Comparison of ENCODE assay signal across 15 mouse cellular contexts in the genomic region with DNA sequence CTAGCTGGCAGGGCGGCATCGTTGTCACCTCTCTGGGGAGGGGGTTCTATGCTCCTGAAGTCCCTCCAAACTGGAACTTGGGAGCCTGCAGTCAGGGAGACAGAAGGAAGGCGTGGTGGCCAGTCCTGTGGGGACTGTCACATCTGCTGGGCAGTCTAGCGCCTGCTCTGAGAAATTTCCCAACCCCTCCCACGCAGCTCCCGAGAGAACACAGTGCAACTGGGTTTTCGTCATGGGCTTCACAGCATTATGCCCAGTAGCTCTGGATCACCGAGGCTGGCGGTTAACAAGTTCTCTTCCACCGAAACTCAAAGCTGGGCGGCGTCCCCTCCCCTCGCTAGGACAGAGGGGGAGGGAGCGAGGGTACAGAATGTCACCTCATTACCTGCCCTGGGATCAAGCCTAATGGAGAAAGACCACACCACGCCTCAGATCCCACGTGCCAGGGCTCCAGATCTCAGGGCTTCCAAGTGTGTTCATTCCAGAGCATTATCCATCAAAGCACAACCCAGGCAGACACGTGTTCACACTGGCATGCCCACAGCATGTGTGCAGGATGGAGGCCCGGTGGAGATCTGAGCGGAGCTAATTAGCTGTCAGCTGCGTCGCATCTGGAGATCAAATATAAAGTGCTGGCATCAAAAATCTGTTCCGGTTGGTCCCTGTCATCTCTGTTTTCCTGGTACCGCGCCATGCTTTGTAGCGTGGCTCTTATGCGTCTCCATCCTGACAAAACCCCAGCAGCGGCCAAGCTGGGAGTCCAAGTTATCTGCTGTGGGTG. TPM values are rescaled to one million over a fixed set of nuclear protein-coding genes. Genes with fewer than 3 reads are reported as not detected.
DNase-seq lines count a peak whose midpoint lies in the region; ATAC-seq and TF ChIP-seq lines count a peak whose summit lies in the region.
"Had no signal": no experiment of that assay in that cellular context is flagged by ENCODE, and none has a peak within 500 bp of the region (broad histone marks: within the 10 kb centered on the region; RNA-seq: fewer than 3 reads in every experiment).

No protein-coding gene starts in this region.

- H3K27me3 ChIP-seq in forebrain, embryonic 15.5 days: peaks cover 6% of the 10 kb centered on the region; the same call in 1 of the 2 replicates
- H3K27me3 ChIP-seq in forebrain, embryonic 10.5 days (ENCODE audit: poor library complexity, severe bottlenecking): peaks cover 30% of the 10 kb centered on the region
- H3K27me3 ChIP-seq in lung, postnatal 0 days (replicated peaks; ENCODE audit: insufficient read depth, low read length): no peaks in the 10 kb centered on the region
- H3K27me3 ChIP-seq in hindbrain, postnatal 0 days (ENCODE audit: insufficient read depth, low read length): 0 out of 2 replicates have a peak, but pooled peaks cover 4% of the 10 kb centered on the region
- H3K27me3 ChIP-seq in intestine, postnatal 0 days (replicated peaks; ENCODE audit: control insufficient read depth, insufficient read depth, low read length): peaks cover 24% of the 10 kb centered on the region
- H3K27me3 ChIP-seq in intestine, embryonic 16.5 days (replicated peaks; ENCODE audit: control insufficient read depth, insufficient read depth, low read length): peaks cover 17% of the 10 kb centered on the region; the same call in 1 of the 2 replicates

- TF ChIP-seq EP300 in lung, postnatal 0 days (IDR thresholded peaks at IDR 0.05): no peak; the same call in 1 of the 2 replicates

- no peak overlapping the region for H3K27ac ChIP-seq in forebrain, embryonic 15.5 days (replicated peaks)
- H3K27ac ChIP-seq in forebrain, embryonic 10.5 days: no peak overlapping the region
- H3K27ac ChIP-seq in lung, postnatal 0 days (ENCODE audit: low read length): no peak overlapping the region
- no peak overlapping the region for H3K27ac ChIP-seq in hindbrain, postnatal 0 days
- no peak overlapping the region for H3K27ac ChIP-seq in intestine, postnatal 0 days (ENCODE audit: low read depth, low read length)
- no peak overlapping the region for H3K27ac ChIP-seq in intestine, embryonic 16.5 days (ENCODE audit: low read length)
- H3K27ac ChIP-seq: heart, embryonic 15.5 days; neural tube, embryonic 15.5 days had no signal

- no peak for TF ChIP-seq POLR2A in lung, adult 2 months (IDR thresholded peaks at IDR 0.05; ENCODE audit: borderline replicate concordance, extremely low read depth, low read depth, low read length)

- ATAC-seq in forebrain, embryonic 15.5 days (replicated peaks): peak; percentile 70
- ATAC-seq in lung, postnatal 0 days: peak; percentile 80
- ATAC-seq in hindbrain, postnatal 0 days: peak; percentile 58; the same call in 1 of the 2 replicates
- ATAC-seq in intestine, postnatal 0 days: no peak
- ATAC-seq in intestine, embryonic 16.5 days: no peak

- TF ChIP-seq CTCF in lung, postnatal 0 days (IDR thresholded peaks at IDR 0.05): no peak
- TF ChIP-seq CTCF in lung, adult 2 months (IDR thresholded peaks at IDR 0.05; ENCODE audit: insufficient read depth, low read length): no peak
- no peak for TF ChIP-seq CTCF in hindbrain, postnatal 0 days (IDR thresholded peaks at IDR 0.05; ENCODE audit: low read depth)
- TF ChIP-seq CTCF in intestine, postnatal 0 days (IDR thresholded peaks at IDR 0.05; ENCODE audit: low read depth): no peak

- WGBS in forebrain, embryonic 15.5 days: 41% methylated on average over 27 of the region's 27 CpGs
- WGBS in forebrain, embryonic 10.5 days: 62% methylated on average over 27 of the region's 27 CpGs
- WGBS in lung, postnatal 0 days: 33% methylated on average over 27 of the region's 27 CpGs
- 41% methylated on average over 27 of the region's 27 CpGs for WGBS in lung, adult 2 months
- 32% methylated on average over 27 of the region's 27 CpGs for WGBS in hindbrain, postnatal 0 days
- WGBS in intestine, postnatal 0 days: 44% methylated on average over 27 of the region's 27 CpGs
- WGBS in intestine, embryonic 16.5 days: 45% methylated on average over 27 of the region's 27 CpGs

- no peaks in the 10 kb centered on the region for H3K36me3 ChIP-seq in forebrain, embryonic 15.5 days
- H3K36me3 ChIP-seq in forebrain, embryonic 10.5 days (replicated peaks): no peaks in the 10 kb centered on the region
- H3K36me3 ChIP-seq in lung, postnatal 0 days (ENCODE audit: insufficient read depth, low read length): no peaks in the 10 kb centered on the region
- no peaks in the 10 kb centered on the region for H3K36me3 ChIP-seq in hindbrain, postnatal 0 days (ENCODE audit: insufficient read depth, low read length)
- H3K36me3 ChIP-seq in intestine, postnatal 0 days (ENCODE audit: control insufficient read depth, insufficient read depth): no peaks in the 10 kb centered on the region
- no peaks in the 10 kb centered on the region for H3K36me3 ChIP-seq in intestine, embryonic 16.5 days (ENCODE audit: control insufficient read depth, insufficient read depth, low read length)
- H3K36me3 ChIP-seq: heart, embryonic 15.5 days; neural tube, embryonic 15.5 days had no signal

- H3K9me3 ChIP-seq in forebrain, embryonic 15.5 days: no peaks in the 10 kb centered on the region
- H3K9me3 ChIP-seq in forebrain, embryonic 10.5 days: no peaks in the 10 kb centered on the region
- no peaks in the 10 kb centered on the region for H3K9me3 ChIP-seq in lung, postnatal 0 days (ENCODE audit: low read length)
- no peaks in the 10 kb centered on the region for H3K9me3 ChIP-seq in hindbrain, postnatal 0 days (ENCODE audit: low read length)
- H3K9me3 ChIP-seq in intestine, postnatal 0 days (ENCODE audit: control insufficient read depth): no peaks in the 10 kb centered on the region
- no peaks in the 10 kb centered on the region for H3K9me3 ChIP-seq in intestine, embryonic 16.5 days (ENCODE audit: control insufficient read depth, low read length)
- H3K9me3 ChIP-seq: heart, embryonic 15.5 days; neural tube, embryonic 15.5 days had no signal

- no peak overlapping the region for H3K4me2 ChIP-seq in forebrain, embryonic 15.5 days (replicated peaks)
- H3K4me2 ChIP-seq in lung, postnatal 0 days (replicated peaks; ENCODE audit: low read depth, low read length): no peak overlapping the region
- no peak overlapping the region for H3K4me2 ChIP-seq in hindbrain, postnatal 0 days (ENCODE audit: low read depth, low read length)
- H3K4me2 ChIP-seq in intestine, postnatal 0 days (replicated peaks; ENCODE audit: low read depth): no peak overlapping the region
- no peak overlapping the region for H3K4me2 ChIP-seq in intestine, embryonic 16.5 days (ENCODE audit: low read depth, low read length)
- H3K4me2 ChIP-seq: heart, embryonic 15.5 days; neural tube, embryonic 15.5 days had no signal

- peaks cover 16% of the 10 kb centered on the region for H3K4me1 ChIP-seq in forebrain, embryonic 15.5 days
- peaks cover 11% of the 10 kb centered on the region for H3K4me1 ChIP-seq in forebrain, embryonic 10.5 days
- no peaks in the 10 kb centered on the region for H3K4me1 ChIP-seq in lung, postnatal 0 days (ENCODE audit: insufficient read depth, low read depth, low read length)
- H3K4me1 ChIP-seq in lung, adult 2 months (ENCODE audit: control insufficient read depth, insufficient read depth, low read length): peaks cover 3% of the 10 kb centered on the region
- no peaks in the 10 kb centered on the region for H3K4me1 ChIP-seq in hindbrain, postnatal 0 days (ENCODE audit: insufficient read depth, low read length)
- H3K4me1 ChIP-seq in intestine, postnatal 0 days (replicated peaks; ENCODE audit: control insufficient read depth, insufficient read depth, low read length): no peaks in the 10 kb centered on the region
- peaks cover 4% of the 10 kb centered on the region; the same call in 1 of the 2 replicates for H3K4me1 ChIP-seq in intestine, embryonic 16.5 days (ENCODE audit: control insufficient read depth, insufficient read depth, low read length)

- DNase-seq in forebrain, embryonic 10.5 days (ENCODE audit: extremely low spot score, low spot score): no peak
- peak; percentile 51 for DNase-seq in lung, postnatal 0 days (ENCODE audit: low spot score)
- DNase-seq in lung, adult 2 months: no peak
- peak; percentile 64 for DNase-seq in hindbrain, postnatal 0 days (ENCODE audit: low spot score)
- DNase-seq in right cerebral cortex, adult 2 months (ENCODE audit: low spot score in 2 of 2): peak; percentile 63 to 65
- DNase-seq: adrenal gland, adult 2 months; embryo, embryonic 11 days; kidney, adult 11 months; spleen, adult 18-20 months; thymus, adult 2 months had no signal

- H3K4me3 ChIP-seq in forebrain, embryonic 15.5 days: no peak overlapping the region
- no peak overlapping the region for H3K4me3 ChIP-seq in forebrain, embryonic 10.5 days
- no peak overlapping the region for H3K4me3 ChIP-seq in lung, postnatal 0 days (ENCODE audit: low read depth, low read length)
- H3K4me3 ChIP-seq in lung, adult 2 months (replicated peaks; ENCODE audit: extremely low read depth, low read depth, low read length): no peak overlapping the region
- H3K4me3 ChIP-seq in hindbrain, postnatal 0 days (ENCODE audit: low read length): no peak overlapping the region
- no peak overlapping the region for H3K4me3 ChIP-seq in intestine, postnatal 0 days (ENCODE audit: low read depth, low read length)
- H3K4me3 ChIP-seq in intestine, embryonic 16.5 days (ENCODE audit: low read length): no peak overlapping the region
- H3K4me3 ChIP-seq: heart, embryonic 15.5 days; neural tube, embryonic 15.5 days had no signal

- no peak overlapping the region for H3K9ac ChIP-seq in forebrain, embryonic 15.5 days (replicated peaks)
- H3K9ac ChIP-seq in lung, postnatal 0 days (replicated peaks; ENCODE audit: low read depth): no peak overlapping the region
- H3K9ac ChIP-seq in hindbrain, postnatal 0 days (replicated peaks; ENCODE audit: low read length): no peak overlapping the region
- no peak overlapping the region for H3K9ac ChIP-seq in intestine, postnatal 0 days (ENCODE audit: low read depth, low read length)
- H3K9ac ChIP-seq in intestine, embryonic 16.5 days (ENCODE audit: low read depth, low read length): no peak overlapping the region
- H3K9ac ChIP-seq: heart, embryonic 15.5 days; neural tube, embryonic 15.5 days had no signal

RNA-seq across cellular contexts. Expression of gene Syf2, which starts 13.2 kb away (rescaled TPM):
- 75.1 and 77.3 TPM in 2 replicates for polyA plus RNA-seq in forebrain, embryonic 15.5 days (2015; fragmentation: Nextera tagmentation; extraction: Ambion mirVana)
- polyA plus RNA-seq in forebrain, embryonic 10.5 days (2016; fragmentation: Nextera tagmentation; extraction: Ambion mirVana): 64.4 and 65.9 TPM in 2 replicates
- 118 and 132 TPM in 2 replicates for polyA plus RNA-seq in lung, postnatal 0 days (2015; fragmentation: Nextera tagmentation; extraction: Ambion mirVana)
- polyA plus RNA-seq in lung, adult 2 months (2012; rRNA removed): 25.7 and 43.4 TPM in 2 replicates
- total RNA-seq in hindbrain, postnatal 0 days (2014; rRNA removed): 19.2 and 35.0 TPM in 2 replicates
- 70.7 and 80.4 TPM in 2 replicates for polyA plus RNA-seq in hindbrain, postnatal 0 days (2015; fragmentation: Nextera tagmentation; extraction: Ambion mirVana)
- polyA plus RNA-seq in intestine, postnatal 0 days (2015; fragmentation: Nextera tagmentation; extraction: Ambion mirVana): 76.2 and 88.6 TPM in 2 replicates
- 62.6 and 65.0 TPM in 2 replicates for polyA plus RNA-seq in intestine, embryonic 16.5 days (2015; fragmentation: Nextera tagmentation; extraction: Ambion mirVana)

RNA-seq across cellular contexts. Expression of gene Rsrp1, which starts 20.6 kb away (rescaled TPM):
- 555 and 574 TPM in 2 replicates for polyA plus RNA-seq in forebrain, embryonic 15.5 days (2015; fragmentation: Nextera tagmentation; extraction: Ambion mirVana)
- polyA plus RNA-seq in forebrain, embryonic 10.5 days (2016; fragmentation: Nextera tagmentation; extraction: Ambion mirVana): 278 and 295 TPM in 2 replicates
- 542 and 611 TPM in 2 replicates for polyA plus RNA-seq in lung, postnatal 0 days (2015; fragmentation: Nextera tagmentation; extraction: Ambion mirVana)
- 533 and 883 TPM in 2 replicates for polyA plus RNA-seq in lung, adult 2 months (2012; rRNA removed)
- 70.0 and 112 TPM in 2 replicates for total RNA-seq in hindbrain, postnatal 0 days (2014; rRNA removed)
- 256 and 295 TPM in 2 replicates for polyA plus RNA-seq in hindbrain, postnatal 0 days (2015; fragmentation: Nextera tagmentation; extraction: Ambion mirVana)
- 252 and 263 TPM in 2 replicates for polyA plus RNA-seq in intestine, postnatal 0 days (2015; fragmentation: Nextera tagmentation; extraction: Ambion mirVana)
- polyA plus RNA-seq in intestine, embryonic 16.5 days (2015; fragmentation: Nextera tagmentation; extraction: Ambion mirVana): 462 and 467 TPM in 2 replicates

RNA-seq across cellular contexts. Expression of gene Tmem50a, which starts 29.1 kb away (rescaled TPM):
- polyA plus RNA-seq in forebrain, embryonic 15.5 days (2015; fragmentation: Nextera tagmentation; extraction: Ambion mirVana): 193 and 194 TPM in 2 replicates
- 107 and 112 TPM in 2 replicates for polyA plus RNA-seq in forebrain, embryonic 10.5 days (2016; fragmentation: Nextera tagmentation; extraction: Ambion mirVana)
- polyA plus RNA-seq in lung, postnatal 0 days (2015; fragmentation: Nextera tagmentation; extraction: Ambion mirVana): 271 and 296 TPM in 2 replicates
- polyA plus RNA-seq in lung, adult 2 months (2012; rRNA removed): 125 and 169 TPM in 2 replicates
- total RNA-seq in hindbrain, postnatal 0 days (2014; rRNA removed): 149 and 166 TPM in 2 replicates
- polyA plus RNA-seq in hindbrain, postnatal 0 days (2015; fragmentation: Nextera tagmentation; extraction: Ambion mirVana): 231 and 239 TPM in 2 replicates
- polyA plus RNA-seq in intestine, postnatal 0 days (2015; fragmentation: Nextera tagmentation; extraction: Ambion mirVana): 129 and 136 TPM in 2 replicates
- polyA plus RNA-seq in intestine, embryonic 16.5 days (2015; fragmentation: Nextera tagmentation; extraction: Ambion mirVana): 146 and 155 TPM in 2 replicates

Comparison
In these comparisons a context has a peak if more than half of its experiments do, and no peak if none do; other contexts are left out.
1. DNase-seq: peak in lung, postnatal 0 days (single experiment), hindbrain, postnatal 0 days (single experiment) and right cerebral cortex, adult 2 months (2 of 2); none in forebrain, embryonic 10.5 days (single experiment) and lung, adult 2 months (single experiment).
2. ATAC-seq: peak in forebrain, embryonic 15.5 days (single experiment), lung, postnatal 0 days (single experiment) and hindbrain, postnatal 0 days (single experiment); none in intestine, postnatal 0 days (single experiment) and intestine, embryonic 16.5 days (single experiment).